Mouse (Mus musculus): ENCODE data around the gene Pank2. TPM values are rescaled to one million over a fixed set of nuclear protein-coding genes. Genes with fewer than 3 reads are reported as not detected.
"Not testable (repeated sequence)": the region's sequence is repeated elsewhere in the genome, so short reads cannot be mapped to it uniquely, and the experiment has no call there.

The Pank2 gene
- polyA plus RNA-seq, 1 experiment from 2014 or later, result 38.9 TPM

GRCm38 (mm10) chr2:131307822-131308221 lies 45.5 kb downstream of the Pank2 start:
- no peak for DNase-seq (ENCODE audit: extremely low spot score, low spot score)
- no peaks in the 10 kb centered on the region; the same call in 1 of the 2 replicates for H3K4me1 ChIP-seq
- 66% methylated on average over 2 of the region's 2 CpGs for WGBS

DNA sequence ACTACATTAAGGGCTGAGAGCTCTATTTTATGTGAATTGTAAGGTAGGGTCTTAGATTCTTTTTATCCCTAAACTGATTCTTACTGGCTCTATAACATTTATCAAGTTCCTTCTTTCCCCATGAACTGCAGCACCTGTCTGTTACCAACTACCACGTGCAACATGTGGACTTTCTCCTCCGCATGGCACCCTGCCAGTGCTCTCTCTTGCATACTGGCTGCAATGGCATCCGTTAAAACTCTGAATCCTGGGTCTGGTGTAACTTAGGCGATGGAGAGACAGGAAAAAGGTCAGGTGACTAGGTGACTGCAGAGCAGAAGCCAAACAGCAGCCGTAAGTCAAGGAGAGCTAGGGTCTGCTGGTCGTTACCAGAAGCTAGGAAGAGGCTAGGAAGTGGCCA lies 47.0 kb downstream of the Pank2 start:
- Histone ChIP-seq H3K4me3 (no peak overlapping the region), H3K36me3 (replicated peaks) (peaks cover 11% of the 10 kb centered on the region), H3K27ac (no peak overlapping the region), H3K27me3 (ENCODE audit: poor library complexity, severe bottlenecking) (no peaks in the 10 kb centered on the region), H3K9me3 (no peaks in the 10 kb centered on the region), H3K4me1 (no peaks in the 10 kb centered on the region; the same call in 1 of the 2 replicates)
- WGBS, result 66% methylated on average over 6 of the region's 6 CpGs
- DNase-seq (ENCODE audit: extremely low spot score, low spot score), result no peak

More at GRCm38 (mm10) chr2:131307822-131308221, 45.5 kb downstream of the Pank2 start:
- Histone ChIP-seq H3K9me3 (no peaks in the 10 kb centered on the region), H3K4me3 (no peak overlapping the region), H3K27ac (no peak overlapping the region), H3K27me3 (ENCODE audit: poor library complexity, severe bottlenecking) (no peaks in the 10 kb centered on the region), H3K36me3 (replicated peaks) (peaks cover 26% of the 10 kb centered on the region)

- DNase-seq (ENCODE audit: extremely low spot score, low spot score), result no peak
- Histone ChIP-seq H3K27me3 (ENCODE audit: poor library complexity, severe bottlenecking) (no peaks in the 10 kb centered on the region), H3K36me3 (replicated peaks) (peaks cover 9% of the 10 kb centered on the region), H3K4me1 (no peaks in the 10 kb centered on the region), H3K4me3 (no peak overlapping the region), H3K27ac (no peak overlapping the region), H3K9me3 (peaks cover 29% of the 10 kb centered on the region)
- 78% methylated on average over 2 of the region's 2 CpGs for WGBS
Observed at GRCm38 (mm10) chr2:131316167-131316566, 53.9 kb downstream of the Pank2 start.

- Histone ChIP-seq H3K36me3 (replicated peaks) (peaks cover 8% of the 10 kb centered on the region), H3K27me3 (ENCODE audit: poor library complexity, severe bottlenecking) (no peaks in the 10 kb centered on the region), H3K9me3 (peaks cover 29% of the 10 kb centered on the region), H3K4me3 (no peak overlapping the region), H3K27ac (no peak overlapping the region), H3K4me1 (no peaks in the 10 kb centered on the region)
- no peak for DNase-seq (ENCODE audit: extremely low spot score, low spot score)
- WGBS, result 82% methylated on average over 6 of the region's 6 CpGs
Observed at GRCm38 (mm10) chr2:131319401-131319800, 57.1 kb downstream of the Pank2 start.

GRCm38 (mm10) chr2:131321192-131321591 lies 58.9 kb downstream of the Pank2 start:
- WGBS, result 82% methylated on average over 3 of the region's 3 CpGs
- not testable (repeated sequence) for DNase-seq (ENCODE audit: extremely low spot score, low spot score); H3K36me3 ChIP-seq (replicated peaks); H3K27me3 ChIP-seq (ENCODE audit: poor library complexity, severe bottlenecking); H3K4me3 ChIP-seq; H3K4me1 ChIP-seq; H3K27ac ChIP-seq
- peaks cover 24% of the 10 kb centered on the region for H3K9me3 ChIP-seq

- H3K4me1 ChIP-seq, result no peaks in the 10 kb centered on the region
- no peak overlapping the region for H3K27ac ChIP-seq
- 81% methylated on average over 1 of the region's 1 CpGs for WGBS
- H3K4me3 ChIP-seq, result no peak overlapping the region
- no peak for DNase-seq (ENCODE audit: extremely low spot score, low spot score)
- H3K9me3 ChIP-seq, result peaks cover 9% of the 10 kb centered on the region
- H3K27me3 ChIP-seq (ENCODE audit: poor library complexity, severe bottlenecking), result no peaks in the 10 kb centered on the region
- 0 out of 2 replicates have a peak, but pooled peaks cover 3% of the 10 kb centered on the region for H3K36me3 ChIP-seq (replicated peaks)
Observed at GRCm38 (mm10) chr2:131323675-131324074, 61.4 kb downstream of the Pank2 start.

DNA sequence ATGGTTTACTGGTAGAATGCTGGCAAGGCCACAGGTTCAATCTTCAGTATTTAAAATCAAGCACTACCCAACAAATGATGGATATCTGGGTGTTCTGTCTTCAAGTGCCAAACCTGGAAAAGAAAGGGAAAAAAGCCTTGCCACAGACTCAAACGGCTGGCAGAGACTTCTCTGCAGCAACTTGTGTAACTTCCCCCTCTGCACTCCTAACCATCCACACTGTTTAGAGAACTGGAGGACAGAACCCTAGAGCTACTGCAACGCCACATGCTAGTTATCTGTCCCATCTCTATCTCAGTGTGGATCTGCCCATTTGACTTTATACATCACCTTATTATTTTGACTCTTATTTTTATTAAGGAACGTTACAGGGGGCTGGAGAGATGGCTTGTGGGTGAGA lies 63.7 kb downstream of the Pank2 start:
- WGBS, result 83% methylated on average over 3 of the region's 3 CpGs
- Histone ChIP-seq H3K9me3 (no peaks in the 10 kb centered on the region), H3K36me3 (replicated peaks) (no peaks in the 10 kb centered on the region), H3K27me3 (ENCODE audit: poor library complexity, severe bottlenecking) (no peaks in the 10 kb centered on the region), H3K4me1 (no peaks in the 10 kb centered on the region), H3K4me3 (no peak overlapping the region), H3K27ac (no peak overlapping the region)
- DNase-seq (ENCODE audit: extremely low spot score, low spot score), result no peak

DNA sequence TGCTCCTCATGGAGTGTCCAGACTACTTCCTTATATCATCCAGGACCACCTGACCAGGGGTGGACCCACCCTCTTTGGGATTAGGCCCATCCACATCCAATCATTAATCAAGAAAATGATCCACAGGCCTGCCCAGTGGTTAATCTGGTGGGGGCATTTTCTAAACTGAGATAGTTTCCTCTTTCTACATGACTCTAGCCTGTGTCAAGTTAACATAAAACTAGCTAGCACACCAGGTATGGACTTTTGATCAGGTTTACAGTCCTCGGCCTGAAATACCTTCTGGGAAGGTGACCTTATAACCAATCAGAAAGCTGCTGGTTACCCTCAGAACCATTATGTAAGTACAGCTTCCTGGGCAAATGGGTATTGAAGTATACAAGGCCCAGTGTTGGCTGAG lies 66.7 kb downstream of the Pank2 start:
- Histone ChIP-seq H3K4me3 (no peak overlapping the region), H3K27ac (no peak overlapping the region), H3K4me1 (no peaks in the 10 kb centered on the region), H3K36me3 (replicated peaks) (no peaks in the 10 kb centered on the region), H3K9me3 (no peaks in the 10 kb centered on the region), H3K27me3 (ENCODE audit: poor library complexity, severe bottlenecking) (no peaks in the 10 kb centered on the region)
- no peak for DNase-seq (ENCODE audit: extremely low spot score, low spot score)
- WGBS, result 91% methylated on average over 1 of the region's 1 CpGs

- no peak overlapping the region for H3K27ac ChIP-seq
- 86% methylated on average over 3 of the region's 3 CpGs for WGBS
Observed at GRCm38 (mm10) chr2:131330548-131330947, 68.3 kb downstream of the Pank2 start.

DNA sequence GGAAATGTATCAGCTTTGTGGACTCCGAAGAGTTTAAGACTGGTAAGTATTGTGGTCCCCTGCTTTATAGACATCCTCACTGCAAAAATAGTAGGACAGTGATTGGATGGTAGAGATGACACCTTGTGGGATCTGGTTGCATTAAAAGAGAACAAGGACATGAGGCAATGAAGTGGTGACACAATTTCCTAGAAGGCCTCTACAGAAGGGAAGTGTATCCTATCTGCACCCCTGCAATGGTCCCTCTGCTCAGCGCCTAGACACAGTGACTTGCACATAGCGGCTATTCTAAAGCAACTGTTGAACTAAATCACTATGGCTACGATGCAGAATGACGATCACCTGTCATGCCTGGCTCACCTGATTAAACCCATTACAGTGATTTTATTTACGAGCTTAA lies 75.3 kb downstream of the Pank2 start:
- H3K4me1 ChIP-seq, result peaks cover 2% of the 10 kb centered on the region
- 88% methylated on average over 6 of the region's 6 CpGs for WGBS

More at GRCm38 (mm10) chr2:131330548-131330947, 68.3 kb downstream of the Pank2 start:
- no peaks in the 10 kb centered on the region for H3K9me3 ChIP-seq
- no peaks in the 10 kb centered on the region for H3K27me3 ChIP-seq (ENCODE audit: poor library complexity, severe bottlenecking)
- H3K4me3 ChIP-seq, result no peak overlapping the region
- H3K4me1 ChIP-seq, result no peaks in the 10 kb centered on the region
- DNase-seq (ENCODE audit: extremely low spot score, low spot score), result no peak
- H3K36me3 ChIP-seq (replicated peaks), result no peaks in the 10 kb centered on the region

DNA sequence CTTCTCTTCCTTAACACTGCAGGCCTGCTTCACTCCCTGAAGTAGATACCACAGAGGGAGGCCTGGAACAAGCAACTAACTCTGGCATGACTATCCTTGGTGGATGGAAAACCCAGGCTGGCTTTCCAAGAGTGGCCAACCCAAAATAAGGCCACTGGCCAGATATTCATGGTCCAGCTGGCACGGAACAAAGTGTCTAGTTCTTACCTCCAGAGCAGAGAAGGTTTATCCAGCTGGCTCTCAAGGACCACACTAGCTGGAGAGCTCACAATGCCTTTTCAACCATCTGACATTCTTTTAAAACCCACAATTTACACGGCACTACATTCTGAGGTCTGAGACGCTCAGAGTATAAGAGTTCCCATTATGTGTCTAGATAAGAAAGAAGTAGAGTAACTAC lies 82.2 kb downstream of the Pank2 start:
- H3K27ac ChIP-seq, result no peak overlapping the region

More for the DNA sequence above, 75.3 kb downstream of the Pank2 start:
- DNase-seq (ENCODE audit: extremely low spot score, low spot score), result no peak
- no peaks in the 10 kb centered on the region for H3K27me3 ChIP-seq (ENCODE audit: poor library complexity, severe bottlenecking)
- no peak overlapping the region for H3K27ac ChIP-seq
- no peaks in the 10 kb centered on the region for H3K9me3 ChIP-seq
- no peaks in the 10 kb centered on the region for H3K36me3 ChIP-seq (replicated peaks)
- no peak overlapping the region for H3K4me3 ChIP-seq

GRCm38 (mm10) chr2:131345556-131345955 lies 83.3 kb downstream of the Pank2 start:
- DNase-seq (ENCODE audit: extremely low spot score, low spot score), result no peak
- 63% methylated on average over 3 of the region's 3 CpGs for WGBS
- Histone ChIP-seq H3K4me1 (peaks cover 18% of the 10 kb centered on the region), H3K9me3 (no peaks in the 10 kb centered on the region), H3K4me3 (no peak overlapping the region), H3K27ac (no peak overlapping the region), H3K36me3 (replicated peaks) (no peaks in the 10 kb centered on the region), H3K27me3 (ENCODE audit: poor library complexity, severe bottlenecking) (no peaks in the 10 kb centered on the region)

More for the DNA sequence above, 82.2 kb downstream of the Pank2 start:
- Histone ChIP-seq H3K27me3 (ENCODE audit: poor library complexity, severe bottlenecking) (no peaks in the 10 kb centered on the region), H3K4me1 (peaks cover 18% of the 10 kb centered on the region), H3K9me3 (no peaks in the 10 kb centered on the region), H3K4me3 (no peak overlapping the region), H3K36me3 (replicated peaks) (no peaks in the 10 kb centered on the region)
- WGBS, result 78% methylated on average over 3 of the region's 3 CpGs
- DNase-seq (ENCODE audit: extremely low spot score, low spot score), result no peak
